Mouse (Mus musculus): ENCODE data around the gene Synj2. TPM values are rescaled to one million over a fixed set of nuclear protein-coding genes. Genes with fewer than 3 reads are reported as not detected.

The Synj2 gene
- total RNA-seq, 2 experiments from 2014 or later = 71.8 to 73.5 TPM

DNA sequence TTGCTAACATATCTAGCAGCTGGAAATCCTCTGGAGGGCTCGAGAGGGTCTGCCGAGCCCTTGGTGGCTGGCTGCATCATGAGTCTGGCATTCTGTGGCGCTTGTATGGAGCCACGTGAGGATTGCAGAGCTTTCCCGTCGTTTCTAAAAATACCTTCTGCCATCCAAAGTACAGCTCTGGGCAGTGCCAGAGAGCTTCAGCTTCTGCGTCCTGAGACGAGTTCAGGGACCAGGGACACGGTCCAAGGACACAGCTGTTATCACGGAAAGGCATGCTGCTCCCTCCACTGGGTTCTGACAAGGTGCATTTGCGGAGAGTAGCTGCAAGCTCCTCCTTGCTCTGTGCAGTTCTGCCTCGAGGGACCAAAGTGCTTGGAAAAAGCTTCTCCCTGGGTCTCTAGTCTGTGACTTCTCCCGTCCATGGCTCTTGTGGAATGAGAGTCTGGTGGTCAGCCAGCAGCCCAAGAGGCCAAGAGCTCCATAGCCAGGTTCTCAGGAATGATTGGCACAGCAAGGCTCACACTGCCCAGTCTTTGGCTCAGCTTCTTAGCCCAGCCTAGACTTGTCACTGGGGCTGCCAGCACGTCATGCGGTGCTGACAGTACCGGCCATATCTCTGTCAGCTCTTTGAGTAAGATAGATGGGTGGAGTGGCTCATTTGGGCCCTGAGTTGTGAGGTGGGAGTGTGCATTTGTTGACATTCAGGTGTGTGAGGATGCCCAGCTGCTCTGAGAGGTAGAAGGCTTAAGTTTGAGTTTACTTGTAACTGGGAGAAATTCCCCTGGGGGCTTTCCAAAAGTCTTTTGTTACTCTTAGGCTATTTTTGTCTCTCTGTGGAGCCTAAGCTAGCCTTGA lies 56.5 kb downstream of the Synj2 start:
- DNase-seq (ENCODE audit: low spot score in 2 of 2) = no peak

- DNase-seq (ENCODE audit: low spot score in 2 of 2) = no peak
Measured at GRCm38 (mm10) chr17:5998235-5998500, 57.1 kb downstream of the Synj2 start.

GRCm38 (mm10) chr17:5999039-5999543 lies 58.0 kb downstream of the Synj2 start:
- no peak for DNase-seq (ENCODE audit: low spot score in 2 of 2)

DNA sequence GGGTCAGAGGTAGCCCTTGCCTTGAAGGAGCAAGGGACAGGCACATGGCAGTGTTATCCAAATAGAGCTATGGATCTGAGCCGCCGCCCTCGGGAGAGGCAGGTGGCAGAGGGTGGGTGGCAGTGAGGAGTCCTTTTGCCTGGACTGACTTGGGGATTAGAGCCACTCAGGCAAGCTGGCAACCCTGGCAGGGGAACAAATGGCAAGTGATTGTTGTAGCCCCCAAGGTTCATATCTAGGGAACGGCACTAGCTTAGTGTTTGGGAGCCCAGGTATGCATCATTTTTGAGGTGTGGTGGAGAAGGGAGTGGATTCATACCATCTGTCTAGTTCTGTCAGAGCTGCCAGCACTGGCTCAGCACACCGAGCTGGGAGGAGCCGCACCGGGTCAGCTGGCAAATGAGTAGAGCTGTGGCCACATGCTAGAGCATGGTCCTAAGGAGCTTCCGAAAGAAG lies 59.8 kb downstream of the Synj2 start:
- no peak for DNase-seq (ENCODE audit: low spot score in 2 of 2)

- DNase-seq (ENCODE audit: low spot score in 2 of 2) = no peak
Measured at GRCm38 (mm10) chr17:6001389-6001788, 60.3 kb downstream of the Synj2 start.

- DNase-seq (ENCODE audit: low spot score in 2 of 2) = no peak
Measured at GRCm38 (mm10) chr17:6001836-6002235, 60.8 kb downstream of the Synj2 start.

- peak in 1 of 2 experiments; percentile 37 for DNase-seq (ENCODE audit: low spot score in 2 of 2)
Measured at GRCm38 (mm10) chr17:6002563-6002962, 61.5 kb downstream of the Synj2 start.

- DNase-seq (ENCODE audit: low spot score in 2 of 2) = no peak
Measured at GRCm38 (mm10) chr17:6003661-6004060, 62.6 kb downstream of the Synj2 start.

DNA sequence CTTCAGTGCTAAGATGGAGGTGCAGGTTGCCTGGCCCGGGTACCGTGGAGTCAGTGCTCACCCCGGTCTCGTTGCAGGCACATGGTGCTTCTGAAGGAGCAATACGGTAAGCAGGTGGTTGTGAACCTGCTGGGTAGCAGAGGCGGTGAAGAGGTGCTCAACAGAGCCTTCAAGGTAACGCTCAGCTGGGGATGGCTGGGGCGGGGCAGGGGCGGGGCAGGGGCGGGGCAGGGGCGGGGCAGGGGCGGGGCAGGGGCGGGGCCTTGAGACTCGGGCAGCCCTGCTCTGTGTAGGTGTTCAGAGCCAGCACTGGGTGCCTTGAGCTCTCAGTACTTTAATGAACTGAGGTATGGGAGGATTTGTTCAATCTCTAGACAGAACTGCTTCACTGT lies 64.2 kb downstream of the Synj2 start:
- no peak for DNase-seq (ENCODE audit: low spot score in 2 of 2)

DNA sequence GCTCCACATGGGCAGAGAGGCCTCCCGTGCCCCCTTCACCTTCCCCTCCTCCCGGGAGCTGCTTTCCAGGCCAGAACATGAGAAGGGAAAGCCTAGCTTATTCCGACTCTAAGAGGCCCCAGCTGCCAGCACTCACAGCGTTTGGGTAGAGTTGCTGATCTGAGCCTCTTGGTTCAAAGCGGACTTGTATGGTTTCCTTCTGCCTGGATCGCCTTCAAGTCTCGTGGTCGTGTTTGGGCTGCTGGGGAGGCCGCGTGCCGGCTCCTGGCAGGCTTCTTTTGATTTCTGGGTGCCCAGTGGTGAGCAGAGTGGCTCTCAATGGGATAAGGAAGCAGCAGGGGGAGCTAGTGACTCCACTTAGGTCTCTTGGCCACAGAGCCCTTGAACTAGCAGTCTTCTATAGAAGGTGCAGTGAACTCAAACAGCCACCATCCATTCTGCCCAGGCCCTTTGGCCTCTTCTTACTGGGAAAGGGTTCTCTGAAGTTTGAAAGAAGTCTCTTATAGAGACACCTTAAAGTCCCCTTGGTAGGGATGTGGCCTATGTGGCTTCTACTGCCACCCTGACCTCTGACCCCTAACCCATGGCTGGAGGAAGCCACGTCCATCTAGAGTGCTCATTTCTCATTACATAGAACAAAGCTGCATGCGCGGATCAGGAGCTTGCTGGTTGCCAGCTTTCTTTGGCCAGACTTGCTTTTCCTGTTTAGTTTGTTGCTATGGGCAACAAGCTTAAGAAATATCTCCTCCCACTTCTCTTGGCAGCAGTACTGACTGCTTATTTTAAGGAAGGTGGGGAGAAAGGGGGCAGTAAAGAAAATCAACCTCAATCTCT lies 64.8 kb downstream of the Synj2 start:
- peak; percentile 62 to 72 for DNase-seq (ENCODE audit: low spot score in 2 of 2)

DNA sequence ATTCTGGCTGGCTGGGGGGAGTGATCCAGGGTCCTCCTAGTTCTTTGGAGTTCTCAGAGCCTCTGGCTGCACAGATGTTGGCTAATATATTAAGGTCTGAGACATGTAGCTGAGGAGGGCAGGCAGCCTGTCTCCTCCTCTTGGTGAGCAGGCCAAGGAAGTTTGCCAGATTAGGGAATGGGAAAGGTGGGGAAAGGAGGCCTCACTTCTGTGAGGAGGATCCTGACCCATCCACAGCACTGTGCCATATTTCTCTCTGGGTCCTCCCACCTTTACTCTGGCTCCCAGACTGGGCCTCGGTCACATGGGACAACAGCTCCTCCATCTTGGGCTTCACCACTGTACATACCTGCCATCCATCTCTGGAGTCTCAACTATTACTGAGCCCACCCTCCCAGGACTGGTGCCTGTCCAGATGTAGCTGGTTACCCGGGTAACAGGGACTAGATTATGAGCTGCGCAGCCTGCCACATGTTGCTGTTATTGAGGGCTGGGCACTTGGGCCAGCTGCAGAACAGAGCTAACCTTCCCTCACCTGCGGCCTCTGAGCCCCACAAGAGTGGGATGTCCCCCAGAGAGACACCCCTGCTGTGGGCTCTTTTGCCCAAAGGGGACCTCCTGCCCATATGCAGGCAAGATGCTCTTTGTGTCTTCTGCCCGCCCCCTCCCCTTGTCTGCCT lies 66.2 kb downstream of the Synj2 start:
- DNase-seq (ENCODE audit: low spot score in 2 of 2) = no peak

DNA sequence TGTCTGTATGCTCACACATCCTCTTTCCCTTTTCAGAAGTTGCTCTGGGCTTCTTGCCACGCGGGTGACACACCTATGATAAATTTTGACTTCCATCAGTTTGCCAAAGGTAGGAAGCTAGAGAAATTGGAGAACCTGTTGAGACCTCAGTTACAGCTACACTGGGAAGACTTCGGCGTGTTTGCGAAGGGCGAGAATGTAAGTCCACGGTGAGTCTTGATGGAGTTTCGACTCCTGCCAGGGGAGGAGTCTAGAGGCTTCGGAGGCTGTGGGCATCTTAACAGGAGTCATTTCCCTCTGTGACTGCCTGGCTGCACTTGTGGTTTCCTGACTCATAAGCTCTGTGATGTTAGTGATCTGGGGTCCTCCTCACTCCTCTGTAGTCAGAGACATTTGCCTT lies 66.8 kb downstream of the Synj2 start:
- DNase-seq (ENCODE audit: low spot score in 2 of 2) = no peak

DNA sequence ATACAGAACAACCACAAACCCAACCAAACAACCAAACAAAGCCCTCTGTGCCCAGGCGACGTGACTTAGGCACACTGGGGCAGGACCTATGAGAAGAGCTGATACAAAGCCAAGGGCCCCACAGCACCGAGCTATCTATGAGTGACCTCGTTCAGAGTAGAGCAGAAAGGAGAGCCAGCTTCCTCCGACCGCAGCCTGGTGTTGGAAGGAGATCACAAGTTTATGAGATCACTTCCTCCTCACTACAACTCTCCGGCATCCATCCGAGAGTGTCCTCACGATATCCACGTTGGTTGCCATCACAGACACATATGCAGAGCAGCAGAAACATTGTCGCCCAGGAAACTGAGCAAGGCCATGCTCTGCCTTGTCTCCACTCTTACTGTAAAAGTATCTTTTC lies 67.5 kb downstream of the Synj2 start:
- no peak for DNase-seq (ENCODE audit: low spot score in 2 of 2)

DNA sequence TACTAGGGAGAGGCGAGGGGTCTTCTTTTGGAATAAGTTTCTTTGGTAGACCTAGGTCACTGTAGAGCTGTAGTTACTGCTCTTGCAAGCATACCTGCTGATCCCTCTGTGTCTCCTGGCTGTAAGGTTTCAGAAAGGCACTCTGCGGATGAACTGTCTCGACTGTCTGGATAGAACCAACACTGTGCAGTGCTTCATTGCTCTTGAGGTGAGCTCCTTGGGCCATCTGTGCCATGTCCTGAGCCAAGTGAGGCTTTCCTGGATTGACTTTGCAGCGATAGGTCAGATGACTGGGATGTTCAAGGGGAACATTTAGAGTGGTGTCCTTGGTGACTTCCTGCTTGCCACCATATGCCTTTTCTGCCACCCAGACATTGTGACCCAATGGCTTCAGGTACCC lies 68.5 kb downstream of the Synj2 start:
- no peak for DNase-seq (ENCODE audit: low spot score in 2 of 2)

DNA sequence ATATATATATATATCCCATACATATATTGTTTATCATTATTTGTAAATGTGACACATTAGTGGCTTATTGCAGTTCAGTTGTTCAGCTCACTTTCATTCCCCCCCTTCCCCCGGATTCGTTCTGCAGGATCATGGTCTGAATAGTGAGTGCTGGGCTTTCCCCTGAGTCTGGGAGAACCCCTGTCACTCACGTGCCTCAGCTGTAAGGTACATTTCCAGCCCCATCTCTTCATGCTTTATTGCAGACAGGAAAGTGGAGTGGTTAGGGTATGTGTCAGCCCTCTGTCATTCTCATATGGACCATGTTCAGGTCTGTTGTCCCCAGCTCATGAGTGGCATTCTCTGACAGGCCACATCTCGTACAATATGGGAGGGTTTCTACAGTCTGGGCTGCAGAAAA lies 72.0 kb downstream of the Synj2 start:
- DNase-seq (ENCODE audit: low spot score in 2 of 2) = no peak

DNA sequence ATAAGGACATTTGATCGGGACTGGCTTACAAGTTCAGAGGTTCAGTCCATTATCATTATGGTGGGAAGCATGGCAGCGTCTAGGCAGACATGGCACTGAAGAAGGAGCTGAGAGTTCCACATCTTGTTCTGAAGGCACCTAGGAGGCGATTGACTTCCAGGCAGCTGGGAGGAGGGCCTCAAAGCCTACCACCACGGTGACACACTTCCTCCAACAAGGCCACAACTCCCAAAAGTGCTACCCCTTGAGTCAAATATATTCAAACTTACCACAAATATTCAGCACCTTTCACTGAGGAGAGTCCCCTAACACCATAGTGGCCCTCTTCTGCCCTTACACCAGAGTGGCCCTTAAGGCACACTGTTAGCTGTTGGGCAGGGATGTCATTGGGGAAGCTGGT lies 73.9 kb downstream of the Synj2 start:
- DNase-seq (ENCODE audit: low spot score in 2 of 2) = no peak

- no peak for DNase-seq (ENCODE audit: low spot score in 2 of 2)
Measured at GRCm38 (mm10) chr17:6016213-6016780, 75.2 kb downstream of the Synj2 start.

DNA sequence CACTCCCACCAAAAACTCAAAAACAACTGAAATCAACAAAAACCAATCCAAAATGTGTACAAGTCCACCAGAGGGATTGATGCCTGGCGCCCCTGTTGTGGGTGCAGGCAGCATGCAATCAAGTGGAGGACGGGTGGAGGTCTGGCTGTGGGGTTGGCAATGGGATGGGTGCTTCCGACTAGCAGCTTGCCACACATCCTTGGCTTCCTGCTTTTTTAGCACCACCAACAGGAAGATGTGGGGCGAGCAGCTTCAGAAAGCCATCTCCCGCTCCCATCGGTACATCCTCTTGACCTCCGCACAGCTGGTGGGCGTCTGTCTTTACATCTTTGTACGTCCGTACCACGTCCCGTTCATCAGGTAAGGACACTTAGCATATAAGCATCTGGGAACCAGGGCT lies 76.2 kb downstream of the Synj2 start:
- DNase-seq (ENCODE audit: low spot score in 2 of 2) = no peak

DNA sequence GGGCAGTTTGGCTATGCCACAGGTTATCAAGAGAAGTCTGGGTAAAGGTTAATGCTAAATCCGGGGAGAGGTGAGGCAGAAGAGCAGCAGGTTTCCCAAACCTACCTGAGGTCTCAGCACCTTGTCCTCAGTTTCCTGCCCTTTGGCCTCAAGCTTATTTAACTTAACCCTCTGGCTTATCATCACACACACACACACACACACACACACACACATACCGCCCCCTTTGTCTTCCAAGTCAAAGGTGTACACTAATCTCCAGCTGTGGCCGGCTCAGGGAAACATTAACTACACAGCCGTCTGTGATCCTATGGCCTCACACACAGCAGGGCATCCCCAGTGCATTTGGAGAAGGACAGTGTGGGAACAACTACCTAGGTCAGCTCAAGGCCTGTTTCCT lies 77.3 kb downstream of the Synj2 start:
- no peak for DNase-seq (ENCODE audit: low spot score in 2 of 2)

GRCm38 (mm10) chr17:6019776-6020175 lies 78.7 kb downstream of the Synj2 start:
- DNase-seq (ENCODE audit: low spot score in 2 of 2) = peak in 1 of 2 experiments; percentile 34

GRCm38 (mm10) chr17:6020636-6021035 lies 79.6 kb downstream of the Synj2 start:
- DNase-seq (ENCODE audit: low spot score in 2 of 2) = no peak
